Mouse (Mus musculus) cerebellum, adult 11-12 months (tissue): ENCODE results near the gene Ipo8.

Experiments
- DNase-seq: peaks from one replicate; pipeline ENCODE4 v3.0.0; 2022

Gene Ipo8

GRCm38 (mm10) chr6:148751400-148751799 is 79.9 kb downstream of the Ipo8 start:
- DNase-seq = no peak

- no peak for DNase-seq
Observed at GRCm38 (mm10) chr6:148750183-148750582, 81.1 kb downstream of the Ipo8 start.

- DNase-seq = no peak
Observed at GRCm38 (mm10) chr6:148740521-148741226, 90.6 kb downstream of the Ipo8 start.

GRCm38 (mm10) chr6:148736390-148736789 is 94.9 kb downstream of the Ipo8 start:
- no peak for DNase-seq

- no peak for DNase-seq
Observed at GRCm38 (mm10) chr6:148734012-148734411, 97.3 kb downstream of the Ipo8 start.

GRCm38 (mm10) chr6:148732920-148733319 is 98.3 kb downstream of the Ipo8 start:
- no peak for DNase-seq

- no peak for DNase-seq
Observed at GRCm38 (mm10) chr6:148728571-148728970, 102.7 kb downstream of the Ipo8 start.

- DNase-seq = no peak
Observed at GRCm38 (mm10) chr6:148727871-148728524, 103.3 kb downstream of the Ipo8 start.

- no peak for DNase-seq
Observed at GRCm38 (mm10) chr6:148724453-148724852, 106.8 kb downstream of the Ipo8 start.
